ENCODE assay signal across 8 mouse cellular contexts in genomic region chr10:128459409-128460269, GRCm38 (mm10). TPM values are rescaled to one million over a fixed set of nuclear protein-coding genes. Genes with fewer than 3 reads are reported as not detected.
DNase-seq lines count a peak whose midpoint lies in the region; ATAC-seq and TF ChIP-seq lines count a peak whose summit lies in the region.

No protein-coding gene starts in this region.

- peak overlapping the region; percentile 93 for H3K4me3 ChIP-seq in embryonic fibroblast, embryonic 13.5 days (ENCODE audit: insufficient read depth, low read length)
- H3K4me3 ChIP-seq in limb, embryonic 11.5 days (ENCODE audit: low read depth, low read length), result peak overlapping the region; percentile 90
- H3K4me3 ChIP-seq in midbrain, embryonic 13.5 days (replicated peaks), result peak overlapping the region; percentile 97

- TF ChIP-seq CTCF in embryonic fibroblast, embryonic 13.5 days (IDR thresholded peaks at IDR 0.05; ENCODE audit: borderline replicate concordance, insufficient read depth, low read length), result no peak

- no peak; the same call in 1 of the 2 replicates for TF ChIP-seq POLR2A in embryonic fibroblast, embryonic 13.5 days (IDR thresholded peaks at IDR 0.05; ENCODE audit: low read depth, low read length)

- WGBS in limb, embryonic 11.5 days, result 2% methylated on average over 30 of the region's 67 CpGs
- 2% methylated on average over 20 of the region's 67 CpGs for WGBS in midbrain, embryonic 13.5 days

- DNase-seq in adrenal gland, adult 18-20 months (ENCODE audit: low spot score in 2 of 2), result peak; percentile 35 to 56
- no peak for DNase-seq in adrenal gland, postnatal 4 days (ENCODE audit: low spot score in 2 of 2)
- DNase-seq in brain, adult 2 months (ENCODE audit: low read depth, low spot score), result peak; percentile 60
- DNase-seq in heart, postnatal 4 days, result peak; percentile 41
- DNase-seq in limb, embryonic 11.5 days (ENCODE audit: low spot score), result peak; percentile 71
- peak; percentile 49 to 81 for DNase-seq in spleen, postnatal 4 days (ENCODE audit: low spot score in 2 of 2)

- H3K9ac ChIP-seq in limb, embryonic 11.5 days (ENCODE audit: low read length), result peak overlapping the region; percentile 98
- peak overlapping the region; percentile 99 for H3K9ac ChIP-seq in midbrain, embryonic 13.5 days (replicated peaks)

- H3K27me3 ChIP-seq in limb, embryonic 11.5 days (ENCODE audit: control insufficient read depth, insufficient read depth, low read length), result no peaks in the 10 kb centered on the region
- no peaks in the 10 kb centered on the region for H3K27me3 ChIP-seq in midbrain, embryonic 13.5 days

- H3K4me2 ChIP-seq in limb, embryonic 11.5 days (ENCODE audit: low read depth, severe bottlenecking), result peak overlapping the region; percentile 81
- peak overlapping the region; percentile 92 for H3K4me2 ChIP-seq in midbrain, embryonic 13.5 days (replicated peaks)

- H3K27ac ChIP-seq in embryonic fibroblast, embryonic 13.5 days (ENCODE audit: insufficient read depth, low read length), result peak overlapping the region; percentile 94
- H3K27ac ChIP-seq in limb, embryonic 11.5 days (replicated peaks; ENCODE audit: low read depth, low read length), result peak overlapping the region; percentile 94
- peak overlapping the region; percentile 97 for H3K27ac ChIP-seq in midbrain, embryonic 13.5 days

- no peaks in the 10 kb centered on the region for H3K4me1 ChIP-seq in embryonic fibroblast, embryonic 13.5 days (ENCODE audit: control insufficient read depth, insufficient read depth, low read length)
- peaks cover 15% of the 10 kb centered on the region for H3K4me1 ChIP-seq in limb, embryonic 11.5 days (ENCODE audit: control insufficient read depth, insufficient read depth, low read length)
- peaks cover 18% of the 10 kb centered on the region for H3K4me1 ChIP-seq in midbrain, embryonic 13.5 days (replicated peaks)

- H3K9me3 ChIP-seq in limb, embryonic 11.5 days (ENCODE audit: control insufficient read depth, low read length), result no peaks in the 10 kb centered on the region
- no peaks in the 10 kb centered on the region for H3K9me3 ChIP-seq in midbrain, embryonic 13.5 days

- peaks cover 12% of the 10 kb centered on the region for H3K36me3 ChIP-seq in limb, embryonic 11.5 days (ENCODE audit: control insufficient read depth, insufficient read depth, low read length)
- peaks cover 31% of the 10 kb centered on the region for H3K36me3 ChIP-seq in midbrain, embryonic 13.5 days

- peak; percentile 46 for ATAC-seq in limb, embryonic 11.5 days (ENCODE audit: insufficient number of reproducible peaks, low FRiP score, low TSS enrichment, low read depth)
- peak; percentile 67 for ATAC-seq in midbrain, embryonic 13.5 days

RNA-seq across cellular contexts. Expression of gene Smarcc2, which starts 0.6 kb away (rescaled TPM):
- total RNA-seq in adrenal gland, adult 18-20 months (2021), result 100 to 1,000 TPM; 113 to 116 TPM
- 100 to 1,000 TPM; 138 to 157 TPM for total RNA-seq in adrenal gland, postnatal 4 days (2021)
- 100 and 117 TPM in 2 replicates for polyA plus RNA-seq in embryonic fibroblast, embryonic 13.5 days (2011; ENCODE audit: insufficient read length, low read depth, missing spikeins)
- total RNA-seq in heart, postnatal 4 days (2021), result 10 to 100 TPM; 97.0 to 97.3 TPM
- 96.5 and 105 TPM in 2 replicates for polyA plus RNA-seq in limb, embryonic 11.5 days (2014; fragmentation: Nextera tagmentation; extraction: Ambion mirVana)
- 200 and 212 TPM in 2 replicates for polyA plus RNA-seq in midbrain, embryonic 13.5 days (2015; fragmentation: Nextera tagmentation; extraction: Ambion mirVana)

RNA-seq across cellular contexts. Expression of gene Myl6, which starts 34.3 kb away (rescaled TPM):
- 100 to 1,000 TPM; 816 to 933 TPM for total RNA-seq in adrenal gland, adult 18-20 months (2021)
- total RNA-seq in adrenal gland, postnatal 4 days (2021), result 100 to 1,000 TPM; 703 to 716 TPM
- 2,243 and 2,568 TPM in 2 replicates for polyA plus RNA-seq in embryonic fibroblast, embryonic 13.5 days (2011; ENCODE audit: insufficient read length, low read depth, missing spikeins)
- total RNA-seq in heart, postnatal 4 days (2021), result 100 to 1,000 TPM; 616 to 628 TPM
- 656 and 696 TPM in 2 replicates for polyA plus RNA-seq in limb, embryonic 11.5 days (2014; fragmentation: Nextera tagmentation; extraction: Ambion mirVana)
- polyA plus RNA-seq in midbrain, embryonic 13.5 days (2015; fragmentation: Nextera tagmentation; extraction: Ambion mirVana), result 836 and 885 TPM in 2 replicates

RNA-seq across cellular contexts. Expression of gene Myl6b, which starts 38.8 kb away (rescaled TPM):
- total RNA-seq in adrenal gland, adult 18-20 months (2021), result 10 to 100 TPM in 1 of 2 experiments, 1 to 10 TPM in 1; 5.3 to 11.6 TPM
- 1 to 10 TPM; 6.8 to 8.2 TPM for total RNA-seq in adrenal gland, postnatal 4 days (2021)
- 9.4 and 10.6 TPM in 2 replicates for polyA plus RNA-seq in embryonic fibroblast, embryonic 13.5 days (2011; ENCODE audit: insufficient read length, low read depth, missing spikeins)
- total RNA-seq in heart, postnatal 4 days (2021), result 1 to 10 TPM; 3.7 TPM
- 3.1 and 4.4 TPM in 2 replicates for polyA plus RNA-seq in limb, embryonic 11.5 days (2014; fragmentation: Nextera tagmentation; extraction: Ambion mirVana)
- 3.4 and 4.3 TPM in 2 replicates for polyA plus RNA-seq in midbrain, embryonic 13.5 days (2015; fragmentation: Nextera tagmentation; extraction: Ambion mirVana)

RNA-seq across cellular contexts. Expression of gene Rnf41, which starts 48.2 kb away (rescaled TPM):
- 10 to 100 TPM; 40.0 to 42.2 TPM for total RNA-seq in adrenal gland, adult 18-20 months (2021)
- 10 to 100 TPM; 49.9 to 50.9 TPM for total RNA-seq in adrenal gland, postnatal 4 days (2021)
- polyA plus RNA-seq in embryonic fibroblast, embryonic 13.5 days (2011; ENCODE audit: insufficient read length, low read depth, missing spikeins), result 42.1 and 45.6 TPM in 2 replicates
- 10 to 100 TPM; 25.0 to 27.0 TPM for total RNA-seq in heart, postnatal 4 days (2021)
- 34.3 and 34.6 TPM in 2 replicates for polyA plus RNA-seq in limb, embryonic 11.5 days (2014; fragmentation: Nextera tagmentation; extraction: Ambion mirVana)
- polyA plus RNA-seq in midbrain, embryonic 13.5 days (2015; fragmentation: Nextera tagmentation; extraction: Ambion mirVana), result 81.5 and 85.9 TPM in 2 replicates

RNA-seq across cellular contexts. Expression of gene Nabp2, which starts 48.3 kb away (rescaled TPM):
- 10 to 100 TPM; 74.3 to 75.2 TPM for total RNA-seq in adrenal gland, adult 18-20 months (2021)
- 10 to 100 TPM; 69.5 to 72.7 TPM for total RNA-seq in adrenal gland, postnatal 4 days (2021)
- 42.0 and 44.9 TPM in 2 replicates for polyA plus RNA-seq in embryonic fibroblast, embryonic 13.5 days (2011; ENCODE audit: insufficient read length, low read depth, missing spikeins)
- total RNA-seq in heart, postnatal 4 days (2021), result 10 to 100 TPM; 44.1 to 47.1 TPM
- 89.9 and 91.8 TPM in 2 replicates for polyA plus RNA-seq in limb, embryonic 11.5 days (2014; fragmentation: Nextera tagmentation; extraction: Ambion mirVana)
- 142 and 153 TPM in 2 replicates for polyA plus RNA-seq in midbrain, embryonic 13.5 days (2015; fragmentation: Nextera tagmentation; extraction: Ambion mirVana)

Comparison
In these comparisons a context has a peak if more than half of its experiments do, and no peak if none do; other contexts are left out.
1. DNase-seq: peak in adrenal gland, adult 18-20 months (2 of 2), brain, adult 2 months (single experiment), heart, postnatal 4 days (single experiment), limb, embryonic 11.5 days (single experiment) and spleen, postnatal 4 days (2 of 2); none in adrenal gland, postnatal 4 days (0 of 2).
2. Peak in every context shown above with its lines, with median percentiles within 50 percentile points of each other: H3K27ac ChIP-seq and H3K4me3 ChIP-seq.